Mouse (Mus musculus) cerebellum, adult 2 months (tissue): ENCODE data around the gene Plxdc2. TPM values are rescaled to one million over a fixed set of nuclear protein-coding genes. Genes with fewer than 3 reads are reported as not detected.

Experiments
- DNase-seq, 2 experiments: peaks; one replicate each; pipeline ENCODE4 v3.0.0; 2021
- H3K27ac ChIP-seq: fragments of 200-500 bp; 2 replicates; pipeline ENCODE4 v1.5.1; 2012; ENCODE audit warnings: low read length, control low read depth, inconsistent platforms; ENCODE audit not compliant: insufficient read depth
- H3K27me3 ChIP-seq: fragments of 200-500 bp; 2 replicates; pipeline ENCODE4 v1.6.1; 2012; ENCODE audit warnings: inconsistent platforms, mild to moderate bottlenecking, low read length, moderate library complexity; ENCODE audit not compliant: control insufficient read depth, insufficient read depth
- H3K4me1 ChIP-seq: fragments of 200-500 bp; 2 replicates; pipeline ENCODE4 v1.6.1; 2011; ENCODE audit warnings: low read length; ENCODE audit not compliant: control insufficient read depth, insufficient read depth
- H3K4me3 ChIP-seq: fragments of 200-500 bp; replicated peaks from 2 replicates; pipeline ENCODE3; 2011; ENCODE audit warnings: mild to moderate bottlenecking, low read depth, low read length, control low read depth; ENCODE audit not compliant: insufficient read depth
- CTCF ChIP-seq: fragments of 200-500 bp; IDR thresholded peaks from 2 replicates; pipeline ENCODE4 v1.5.1; 2011; ENCODE audit warnings: low read depth, mild to moderate bottlenecking, control low read depth, low read length, moderate library complexity, borderline replicate concordance; ENCODE audit not compliant: insufficient read depth
- POLR2A ChIP-seq: fragments of 200-500 bp; IDR thresholded peaks from 2 replicates; pipeline ENCODE4 v1.6.1; 2011; ENCODE audit warnings: low read length, control low read depth, borderline replicate concordance; ENCODE audit not compliant: insufficient read depth
- polyA plus RNA-seq: library from polyadenylated mRNA; depleted of rRNA; stranded (reverse); fragments of >200 nt; gene quantifications from 2 replicates; pipeline ENCODE4 v1.2.3, GENCODE M21; 2012

The Plxdc2 gene
- polyA plus RNA-seq, 1 experiment, result 19.1 TPM

- DNase-seq, result no peak
- Histone ChIP-seq H3K4me3 (no peak overlapping the region), H3K27ac (no peak overlapping the region), H3K4me1 (no peaks in the 10 kb centered on the region), H3K27me3 (no peaks in the 10 kb centered on the region)
- TF ChIP-seq POLR2A (no peak), CTCF (no peak)
Observed at GRCm38 (mm10) chr2:16795283-16795682, 439.2 kb downstream of the Plxdc2 start.
